Mouse (Mus musculus) bone marrow, adult 2 months (tissue): ENCODE data around the gene Mxra8.

Experiments
- CTCF ChIP-seq: fragments of 200-500 bp; IDR thresholded peaks from 2 replicates; pipeline ENCODE4 v1.5.1; 2011; ENCODE audit warnings: low read length, control low read depth; ENCODE audit not compliant: control insufficient read depth, insufficient read depth
- POLR2A ChIP-seq: fragments of 200-500 bp; IDR thresholded peaks from 2 replicates; pipeline ENCODE4 v1.6.1; 2011; ENCODE audit warnings: low read depth, mild to moderate bottlenecking, control low read depth, low read length, borderline replicate concordance; ENCODE audit not compliant: control insufficient read depth

- TF ChIP-seq CTCF = no peak
- TF ChIP-seq POLR2A = no peak
These were observed 9.6 kb upstream of the Mxra8 start for GRCm38 (mm10) chr4:155829866-155830265.
